Mouse (Mus musculus): Measurements from ENCODE around the gene Cox7a1. TPM values are rescaled to one million over a fixed set of nuclear protein-coding genes. Genes with fewer than 3 reads are reported as not detected.

The Cox7a1 gene
- polyA plus RNA-seq, 1 experiment from 2014 or later: 589 TPM

DNA sequence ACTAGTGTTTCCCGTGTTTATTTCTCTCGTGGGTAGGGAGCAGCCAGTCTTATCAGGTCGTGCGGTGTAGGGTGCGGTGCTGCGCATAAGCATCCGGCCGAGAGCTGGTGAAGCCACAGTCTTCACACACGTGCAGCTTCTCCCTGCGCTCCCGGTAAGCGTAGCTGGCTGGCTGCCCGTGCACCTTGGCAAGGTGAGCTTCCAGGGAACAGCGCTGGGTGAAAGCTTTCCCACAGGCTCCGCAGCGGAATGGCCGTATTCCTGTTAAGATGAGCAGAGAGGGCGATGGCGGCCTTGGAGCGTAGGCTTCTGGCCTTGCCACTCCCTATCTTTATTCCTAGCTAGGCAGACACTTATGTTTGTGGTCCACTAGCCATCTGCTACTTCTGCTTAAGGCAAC lies 49.4 kb downstream of the Cox7a1 start:
- WGBS: 84% methylated on average over 20 of the region's 20 CpGs
- no peaks in the 10 kb centered on the region for H3K27me3 ChIP-seq (ENCODE audit: control insufficient read depth, insufficient read depth, low read length)
- no peak overlapping the region for H3K9ac ChIP-seq (ENCODE audit: low read length)
- peak overlapping the region; percentile 92; the same call in 1 of the 2 replicates for H3K4me2 ChIP-seq (ENCODE audit: low read length)
- no peaks in the 10 kb centered on the region for H3K9me3 ChIP-seq (ENCODE audit: control insufficient read depth, low read length)
- peak overlapping the region in 1 of 2 experiments; percentile 86; a peak in 1 of 4 replicates for H3K4me3 ChIP-seq (ENCODE audit: control insufficient read depth in 1 of 2, insufficient read depth in 1 of 2, low read depth in 1 of 2, low read length in 2 of 2)
- H3K27ac ChIP-seq (replicated peaks in 1 of 2; ENCODE audit: control insufficient read depth in 1 of 2, insufficient read depth in 1 of 2, low read depth in 2 of 2, low read length in 2 of 2): no peak overlapping the region
- no peak for ATAC-seq (ENCODE audit: insufficient number of reproducible peaks, insufficient read depth, low FRiP score, low read depth)
- H3K36me3 ChIP-seq (ENCODE audit: control insufficient read depth, insufficient read depth, low read length): peaks cover 34% of the 10 kb centered on the region
- H3K4me1 ChIP-seq (ENCODE audit: control insufficient read depth in 2 of 2, insufficient read depth in 2 of 2, low read length in 2 of 2): peaks cover 3 to 10% of the 10 kb centered on the region in 2 experiments; a peak in 3 of 4 replicates

DNA sequence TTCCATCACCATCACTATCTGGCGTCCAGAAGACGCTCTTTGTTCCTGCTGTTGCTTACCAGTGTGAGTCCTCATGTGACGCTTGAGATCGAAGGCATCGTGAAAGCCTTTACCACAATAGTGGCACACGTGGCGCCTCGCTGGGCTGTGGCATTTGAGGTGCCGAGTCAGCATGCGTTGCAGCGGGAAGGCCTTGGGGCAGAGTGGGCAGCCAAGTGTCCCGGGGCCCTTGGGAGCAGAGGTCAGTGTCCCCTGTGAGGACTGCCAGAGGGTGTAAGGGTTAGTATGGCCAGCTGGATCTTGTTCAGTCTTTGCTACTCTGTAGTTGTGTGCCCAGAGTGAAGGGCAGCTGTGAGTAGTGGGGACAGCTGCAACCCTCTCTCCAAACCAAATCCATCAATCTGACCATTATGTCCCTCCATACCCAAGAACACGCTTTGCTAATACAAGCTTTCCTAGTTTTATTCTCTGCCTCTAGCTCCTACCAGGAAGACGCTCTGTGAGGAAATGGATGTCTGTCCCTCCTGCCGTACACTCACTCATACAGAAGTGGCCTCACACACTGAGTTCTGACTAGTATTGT lies 50.4 kb downstream of the Cox7a1 start:
- Histone ChIP-seq H3K27ac (replicated peaks in 1 of 2; ENCODE audit: control insufficient read depth in 1 of 2, insufficient read depth in 1 of 2, low read depth in 2 of 2, low read length in 2 of 2) (no peak overlapping the region), H3K27me3 (ENCODE audit: control insufficient read depth, insufficient read depth, low read length) (no peaks in the 10 kb centered on the region), H3K4me3 (ENCODE audit: control insufficient read depth in 1 of 2, insufficient read depth in 1 of 2, low read depth in 1 of 2, low read length in 2 of 2) (no peak overlapping the region), H3K4me2 (ENCODE audit: low read length) (no peak overlapping the region), H3K36me3 (ENCODE audit: control insufficient read depth, insufficient read depth, low read length) (peaks cover 26% of the 10 kb centered on the region), H3K9ac (ENCODE audit: low read length) (no peak overlapping the region), H3K4me1 (ENCODE audit: control insufficient read depth in 2 of 2, insufficient read depth in 2 of 2, low read length in 2 of 2) (peaks cover 3 to 10% of the 10 kb centered on the region in 2 experiments; a peak in 3 of 4 replicates), H3K9me3 (ENCODE audit: control insufficient read depth, low read length) (no peaks in the 10 kb centered on the region)
- 91% methylated on average over 15 of the region's 15 CpGs for WGBS
- ATAC-seq (ENCODE audit: insufficient number of reproducible peaks, insufficient read depth, low FRiP score, low read depth): no peak

DNA sequence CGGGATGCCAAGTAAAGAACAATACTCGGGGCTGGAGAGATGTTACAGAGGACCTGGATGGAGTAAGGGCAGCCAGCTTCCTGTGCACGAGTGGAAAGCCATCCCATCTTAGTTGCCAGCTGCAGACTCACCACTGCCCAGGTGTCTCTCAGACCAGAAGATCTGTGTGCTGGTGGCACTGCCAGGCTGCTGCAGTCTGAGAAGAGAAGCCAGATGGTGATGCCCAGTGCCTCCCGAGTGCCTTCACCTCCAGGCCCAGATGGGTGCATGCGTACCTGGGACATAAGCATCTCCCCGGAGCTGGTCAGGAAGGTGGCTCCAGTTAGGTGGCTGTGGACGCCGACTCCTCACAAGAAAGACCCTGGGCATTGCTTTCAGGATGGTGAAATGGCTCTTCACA lies 51.1 kb downstream of the Cox7a1 start:
- Histone ChIP-seq H3K4me3 (ENCODE audit: control insufficient read depth in 1 of 2, insufficient read depth in 1 of 2, low read depth in 1 of 2, low read length in 2 of 2) (no peak overlapping the region), H3K36me3 (ENCODE audit: control insufficient read depth, insufficient read depth, low read length) (peaks cover 21% of the 10 kb centered on the region), H3K9ac (ENCODE audit: low read length) (no peak overlapping the region), H3K4me1 (ENCODE audit: control insufficient read depth in 2 of 2, insufficient read depth in 2 of 2, low read length in 2 of 2) (peaks cover 3 to 10% of the 10 kb centered on the region in 2 experiments; a peak in 3 of 4 replicates), H3K9me3 (ENCODE audit: control insufficient read depth, low read length) (no peaks in the 10 kb centered on the region), H3K27me3 (ENCODE audit: control insufficient read depth, insufficient read depth, low read length) (no peaks in the 10 kb centered on the region), H3K27ac (replicated peaks in 1 of 2; ENCODE audit: control insufficient read depth in 1 of 2, insufficient read depth in 1 of 2, low read depth in 2 of 2, low read length in 2 of 2) (no peak overlapping the region), H3K4me2 (ENCODE audit: low read length) (no peak overlapping the region)
- 84% methylated on average over 8 of the region's 8 CpGs for WGBS
- ATAC-seq (ENCODE audit: insufficient number of reproducible peaks, insufficient read depth, low FRiP score, low read depth): no peak

DNA sequence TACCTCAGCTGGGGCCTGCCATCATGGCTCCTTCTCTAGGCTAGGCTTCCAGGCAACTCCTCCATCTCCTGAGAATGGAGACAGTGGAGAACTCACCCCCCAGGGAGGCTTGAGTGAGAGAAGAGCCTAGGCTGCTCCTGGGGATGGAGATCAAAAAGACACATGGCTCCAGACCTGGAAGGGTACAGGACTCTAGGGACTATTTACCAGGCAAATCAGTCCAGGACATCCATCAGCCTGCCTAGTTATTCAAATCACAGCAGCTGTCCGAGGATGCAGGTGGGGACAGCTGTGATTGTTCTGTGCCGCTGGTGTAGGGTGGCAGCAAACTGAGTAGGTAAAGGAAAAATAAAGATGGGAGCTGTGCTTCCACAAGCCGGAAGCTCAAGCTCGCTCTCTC lies 51.7 kb downstream of the Cox7a1 start, which contains the start of gene Ovol3:
TSS of gene Ovol3 (minus strand) at position 101 of the 400 bp plus-strand sequence.
- Histone ChIP-seq H3K9ac (ENCODE audit: low read length) (no peak within 1 kb of the TSS), H3K4me1 (ENCODE audit: control insufficient read depth in 2 of 2, insufficient read depth in 2 of 2, low read length in 2 of 2) (peaks cover 3 to 9% of the 10 kb centered on the region in 2 experiments; a peak in 3 of 4 replicates), H3K27ac (replicated peaks in 1 of 2; ENCODE audit: control insufficient read depth in 1 of 2, insufficient read depth in 1 of 2, low read depth in 2 of 2, low read length in 2 of 2) (no peak within 1 kb of the TSS), H3K4me3 (ENCODE audit: control insufficient read depth in 1 of 2, insufficient read depth in 1 of 2, low read depth in 1 of 2, low read length in 2 of 2) (no peak within 1 kb of the TSS), H3K36me3 (ENCODE audit: control insufficient read depth, insufficient read depth, low read length) (peaks cover 24% of the 10 kb centered on the region), H3K4me2 (ENCODE audit: low read length) (no peak within 1 kb of the TSS), H3K9me3 (ENCODE audit: control insufficient read depth, low read length) (no peaks in the 10 kb centered on the region), H3K27me3 (ENCODE audit: control insufficient read depth, insufficient read depth, low read length) (no peaks in the 10 kb centered on the region)
- WGBS: 79% methylated on average over 4 of the region's 4 CpGs
- no peak for ATAC-seq (ENCODE audit: insufficient number of reproducible peaks, insufficient read depth, low FRiP score, low read depth)

Other genes starting within 250 kb of the Cox7a1 start
- 8.0 and 8.6 TPM in 2 replicates for gene Zfp74, start 230.1 kb upstream of the Cox7a1 start, polyA plus RNA-seq (2014; fragmentation: Nextera tagmentation; extraction: Ambion mirVana)
- gene Zfp568, start 200.2 kb upstream of the Cox7a1 start, polyA plus RNA-seq (2014; fragmentation: Nextera tagmentation; extraction: Ambion mirVana): 23.7 and 27.4 TPM in 2 replicates
- 4.0 and 4.8 TPM in 2 replicates for gene Zfp14, start 132.8 kb upstream of the Cox7a1 start, polyA plus RNA-seq (2014; fragmentation: Nextera tagmentation; extraction: Ambion mirVana)
- gene Zfp82, start 111.2 kb upstream of the Cox7a1 start, polyA plus RNA-seq (2014; fragmentation: Nextera tagmentation; extraction: Ambion mirVana): 4.2 and 4.8 TPM in 2 replicates
- 0.70 TPM in 1 of 2 replicates, not detected in the other for gene Gm26920, start 93.7 kb upstream of the Cox7a1 start, polyA plus RNA-seq (2014; fragmentation: Nextera tagmentation; extraction: Ambion mirVana)
- 5.2 and 6.4 TPM in 2 replicates for gene Zfp566, start 93.6 kb upstream of the Cox7a1 start, polyA plus RNA-seq (2014; fragmentation: Nextera tagmentation; extraction: Ambion mirVana)
- gene Zfp260, start 89.4 kb upstream of the Cox7a1 start, polyA plus RNA-seq (2014; fragmentation: Nextera tagmentation; extraction: Ambion mirVana): 85.2 and 91.3 TPM in 2 replicates
- 6.4 and 8.5 TPM in 2 replicates for gene Zfp382, start 62.2 kb upstream of the Cox7a1 start, polyA plus RNA-seq (2014; fragmentation: Nextera tagmentation; extraction: Ambion mirVana)
- 7.2 and 9.0 TPM in 2 replicates for gene Zfp146, start 14.4 kb upstream of the Cox7a1 start, polyA plus RNA-seq (2014; fragmentation: Nextera tagmentation; extraction: Ambion mirVana)
- 63.0 and 73.7 TPM in 2 replicates for gene Capns1, start 14.7 kb downstream of the Cox7a1 start, polyA plus RNA-seq (2014; fragmentation: Nextera tagmentation; extraction: Ambion mirVana)
- gene Polr2i, start 47.8 kb downstream of the Cox7a1 start, polyA plus RNA-seq (2014; fragmentation: Nextera tagmentation; extraction: Ambion mirVana): 126 and 145 TPM in 2 replicates
- 137 and 144 TPM in 2 replicates for gene Tbcb, start 48.1 kb downstream of the Cox7a1 start, polyA plus RNA-seq (2014; fragmentation: Nextera tagmentation; extraction: Ambion mirVana)
- gene Ovol3, start 51.6 kb downstream of the Cox7a1 start, polyA plus RNA-seq (2014; fragmentation: Nextera tagmentation; extraction: Ambion mirVana): not detected in 2 replicates
- 0.35 and 0.72 TPM in 2 replicates for gene Thap8, start 96.0 kb downstream of the Cox7a1 start, polyA plus RNA-seq (2014; fragmentation: Nextera tagmentation; extraction: Ambion mirVana)
- 8.7 and 9.4 TPM in 2 replicates for gene Wdr62, start 96.3 kb downstream of the Cox7a1 start, polyA plus RNA-seq (2014; fragmentation: Nextera tagmentation; extraction: Ambion mirVana)
- gene Clip3, start 107.6 kb downstream of the Cox7a1 start, polyA plus RNA-seq (2014; fragmentation: Nextera tagmentation; extraction: Ambion mirVana): 10.1 and 12.8 TPM in 2 replicates
- gene Alkbh6, start 124.6 kb downstream of the Cox7a1 start, polyA plus RNA-seq (2014; fragmentation: Nextera tagmentation; extraction: Ambion mirVana): 68.9 and 70.6 TPM in 2 replicates
- gene Syne4, start 130.7 kb downstream of the Cox7a1 start, polyA plus RNA-seq (2014; fragmentation: Nextera tagmentation; extraction: Ambion mirVana): 8.1 and 13.0 TPM in 2 replicates
- not detected in 2 replicates for gene E130208F15Rik, start 137.6 kb downstream of the Cox7a1 start, polyA plus RNA-seq (2014; fragmentation: Nextera tagmentation; extraction: Ambion mirVana)
- 17.9 and 18.7 TPM in 2 replicates for gene Sdhaf1, start 139.8 kb downstream of the Cox7a1 start, polyA plus RNA-seq (2014; fragmentation: Nextera tagmentation; extraction: Ambion mirVana)
- gene Lrfn3, start 178.6 kb downstream of the Cox7a1 start, polyA plus RNA-seq (2014; fragmentation: Nextera tagmentation; extraction: Ambion mirVana): 0.86 and 1.3 TPM in 2 replicates
- gene Tyrobp, start 229.6 kb downstream of the Cox7a1 start, polyA plus RNA-seq (2014; fragmentation: Nextera tagmentation; extraction: Ambion mirVana): 37.1 and 44.5 TPM in 2 replicates
- 0.54 and 0.89 TPM in 2 replicates for gene Hcst, start 235.7 kb downstream of the Cox7a1 start, polyA plus RNA-seq (2014; fragmentation: Nextera tagmentation; extraction: Ambion mirVana)
- 1.00 and 1.1 TPM in 2 replicates for gene Nfkbid, start 237.6 kb downstream of the Cox7a1 start, polyA plus RNA-seq (2014; fragmentation: Nextera tagmentation; extraction: Ambion mirVana)